Mouse (Mus musculus) heart, embryonic 15.5 days (tissue): ENCODE results near the gene Acy3. TPM values are rescaled to one million over a fixed set of nuclear protein-coding genes. Genes with fewer than 3 reads are reported as not detected.
"Not testable (repeated sequence)": the region's sequence is repeated elsewhere in the genome, so short reads cannot be mapped to it uniquely, and the experiment has no call there.

Experiments used
- ATAC-seq: fragments of 200-750 bp; cut with Nextera tagmentation; replicated peaks from 2 replicates; pipeline ENCODE4 v1.8.0; 2017; ENCODE audit warnings: low read depth, moderate TSS enrichment; ENCODE audit not compliant: insufficient number of reproducible peaks, insufficient read depth, low FRiP score
- H3K27ac ChIP-seq: fragments of 300-500 bp; sonication (generic); 2 replicates; pipeline ENCODE4 v1.5.1; 2015; ENCODE audit warnings: mild to moderate bottlenecking, inconsistent platforms
- H3K27me3 ChIP-seq: fragments of 300-500 bp; sonication (generic); 2 replicates; pipeline ENCODE4 v1.6.1; 2015; ENCODE audit warnings: inconsistent platforms
- H3K36me3 ChIP-seq: fragments of 300-500 bp; sonication (generic); 2 replicates; pipeline ENCODE4 v1.6.1; 2015; ENCODE audit warnings: mild to moderate bottlenecking, inconsistent platforms
- H3K4me1 ChIP-seq: fragments of 300-500 bp; sonication (generic); replicated peaks from 2 replicates; pipeline ENCODE4 v1.6.1; 2015; ENCODE audit warnings: inconsistent platforms
- H3K4me2 ChIP-seq: fragments of 300-500 bp; sonication (generic); 2 replicates; pipeline ENCODE4 v1.6.1; 2015; ENCODE audit warnings: inconsistent platforms, mild to moderate bottlenecking, moderate library complexity
- H3K4me3 ChIP-seq: fragments of 300-500 bp; sonication (generic); 2 replicates; pipeline ENCODE4 v1.5.1; 2015; ENCODE audit warnings: mild to moderate bottlenecking, inconsistent platforms
- H3K9ac ChIP-seq: fragments of 300-500 bp; sonication (generic); 2 replicates; pipeline ENCODE4 v1.6.1; 2015; ENCODE audit warnings: mild to moderate bottlenecking, inconsistent platforms
- H3K9me3 ChIP-seq: fragments of 300-500 bp; sonication (generic); replicated peaks from 2 replicates; pipeline ENCODE4 v1.6.1; 2016; ENCODE audit warnings: inconsistent platforms
- WGBS: fragments of 180-500 bp; shearing (Covaris S2); methylation state at CpG from one replicate; pipeline ENCODE4 v1.1.7; 2015; ENCODE audit warnings: mixed read lengths; 5-methylcytosine and 5-hydroxymethylcytosine counted together
- polyA plus RNA-seq: library from polyadenylated mRNA; unstranded; fragments of >200 nt; fragmentation: Nextera tagmentation; extraction: Ambion mirVana; gene quantifications from 2 replicates; pipeline ENCODE4 v1.2.1, GENCODE M21; 2015

The Acy3 gene
- polyA plus RNA-seq, 1 experiment from 2014 or later = 11.3 TPM

DNA sequence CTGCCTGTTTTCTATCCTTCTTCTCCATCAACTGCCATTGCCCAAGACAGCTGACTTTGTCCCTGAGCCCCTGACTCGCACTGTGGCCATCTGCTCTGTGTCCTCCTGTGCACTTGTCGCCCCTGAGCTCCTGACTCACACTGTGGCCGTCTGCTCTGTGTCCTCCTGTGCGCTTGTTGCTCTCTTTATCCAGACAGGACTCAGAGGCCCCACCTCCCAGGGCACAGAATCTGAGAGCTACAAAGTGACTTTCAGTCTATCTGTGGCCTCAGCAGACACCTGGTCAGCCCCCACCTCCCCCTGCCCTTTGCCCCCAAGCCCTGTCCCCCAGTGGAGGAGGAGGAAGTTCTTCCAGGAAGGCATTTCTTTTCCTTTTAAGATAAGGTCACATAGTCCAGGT, 30.6 kb upstream of the Acy3 start:
- Histone ChIP-seq H3K9ac (no peak overlapping the region), H3K4me1 (no peaks in the 10 kb centered on the region; the same call in 1 of the 2 replicates), H3K4me3 (no peak overlapping the region), H3K27ac (no peak overlapping the region), H3K27me3 (no peaks in the 10 kb centered on the region), H3K36me3 (no peaks in the 10 kb centered on the region), H3K9me3 (no peaks in the 10 kb centered on the region), H3K4me2 (no peak overlapping the region)
- WGBS = 20% methylated on average over 4 of the region's 4 CpGs
- no peak for ATAC-seq

DNA sequence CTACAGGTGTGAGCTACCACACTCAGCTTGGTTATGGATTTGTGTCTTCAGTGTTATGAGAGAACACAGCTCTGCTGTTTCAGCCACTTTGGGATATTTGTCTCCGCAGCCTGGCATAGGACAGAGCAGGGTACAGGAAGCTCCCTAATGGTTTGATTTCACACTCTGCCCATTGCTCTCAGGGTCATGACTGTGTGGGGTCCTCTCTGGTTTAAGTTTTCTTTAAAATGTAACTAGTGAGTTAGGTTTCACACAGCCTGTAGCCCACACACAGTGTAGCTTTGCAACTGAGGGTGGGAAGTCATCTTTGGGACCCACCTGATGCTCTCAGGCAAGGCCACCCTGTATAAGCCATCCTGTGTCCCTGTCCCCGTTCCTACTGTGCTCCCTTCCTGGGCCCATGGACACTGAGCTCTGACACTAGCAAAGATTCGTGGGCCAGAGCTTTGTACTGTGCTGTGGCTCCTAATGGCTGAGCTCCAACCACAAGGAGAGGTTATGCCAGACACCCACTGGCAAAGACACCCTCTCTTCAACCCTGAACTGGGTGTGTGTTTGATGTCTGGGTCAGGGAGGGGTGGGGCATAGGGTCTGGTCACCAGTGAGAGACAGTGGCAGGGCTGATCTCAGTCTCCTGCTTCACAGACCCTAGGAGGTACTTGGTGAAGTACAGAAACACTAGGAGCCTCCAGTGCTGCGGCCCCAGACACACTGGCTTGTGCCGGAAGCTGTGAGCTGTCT, 28.9 kb upstream of the Acy3 start:
- not testable (repeated sequence) for H3K27ac ChIP-seq, H3K4me1 ChIP-seq
- WGBS = 81% methylated on average over 5 of the region's 5 CpGs

DNA sequence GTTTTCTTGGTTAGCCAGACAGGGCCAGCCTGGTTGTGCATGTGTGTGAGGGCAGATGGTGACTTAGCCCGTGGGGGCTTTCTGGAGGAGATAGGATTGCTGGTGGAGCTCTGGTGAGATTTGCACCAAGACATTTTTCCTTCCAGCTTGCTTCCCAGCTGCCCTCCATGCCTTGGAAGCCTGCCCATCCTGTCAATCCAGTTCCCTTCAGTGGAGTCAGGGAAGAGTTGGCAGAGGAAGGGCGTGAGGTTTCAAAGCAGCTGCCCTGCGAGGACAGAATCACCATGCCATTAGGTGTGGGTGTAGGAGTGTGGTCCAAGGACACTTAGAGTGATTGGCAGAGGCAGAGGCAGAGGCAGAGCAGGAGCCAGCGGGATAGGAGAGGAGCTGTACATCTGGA, 27.9 kb upstream of the Acy3 start, which contains the start of gene Aldh3b3:
Gene Aldh3b3, plus strand, starts transcription at position 176 of the 400 bp plus-strand sequence.
- 51% methylated on average over 4 of the region's 4 CpGs for WGBS
- H3K4me1 ChIP-seq = no peaks in the 10 kb centered on the region; the same call in 1 of the 2 replicates
- no peaks in the 10 kb centered on the region for H3K9me3 ChIP-seq
- no peak within 1 kb of the TSS for H3K4me3 ChIP-seq
- H3K4me2 ChIP-seq = no peak within 1 kb of the TSS
- H3K9ac ChIP-seq = no peak within 1 kb of the TSS
- H3K27me3 ChIP-seq = no peaks in the 10 kb centered on the region
- H3K36me3 ChIP-seq = no peaks in the 10 kb centered on the region
- no peak for ATAC-seq
- H3K27ac ChIP-seq = no peak within 1 kb of the TSS

More for the DNA sequence above, 28.9 kb upstream of the Acy3 start:
- H3K27me3 ChIP-seq, H3K9ac ChIP-seq, H3K4me2 ChIP-seq, H3K9me3 ChIP-seq, ATAC-seq, H3K36me3 ChIP-seq, H3K4me3 ChIP-seq: not testable (repeated sequence)

DNA sequence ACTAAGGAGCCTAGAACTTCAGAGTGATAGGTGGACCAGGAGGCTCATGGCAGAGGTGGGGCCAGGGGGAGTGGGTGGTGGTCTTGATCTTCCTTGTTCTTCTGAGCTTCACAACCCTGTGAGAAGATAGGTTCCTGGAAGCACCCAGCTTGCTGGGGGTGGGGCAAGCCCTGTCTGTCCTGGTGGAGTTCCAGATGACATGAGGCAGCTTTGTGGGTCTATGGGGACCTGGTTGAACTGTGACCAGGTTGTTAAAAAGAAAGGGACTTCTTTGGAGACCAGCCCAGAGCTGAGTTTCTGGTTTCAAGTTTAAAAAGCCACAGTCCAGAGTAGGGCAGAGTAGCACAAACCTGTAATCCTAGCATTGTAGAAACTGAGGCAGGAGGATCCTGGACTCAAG, 27.3 kb upstream of the Acy3 start:
- H3K27me3 ChIP-seq = no peaks in the 10 kb centered on the region
- no peaks in the 10 kb centered on the region for H3K9me3 ChIP-seq
- no peak overlapping the region for H3K4me3 ChIP-seq
- no peak for ATAC-seq
- no peak overlapping the region for H3K27ac ChIP-seq
- H3K36me3 ChIP-seq = no peaks in the 10 kb centered on the region
- H3K4me1 ChIP-seq = no peaks in the 10 kb centered on the region; the same call in 1 of the 2 replicates
- no peak overlapping the region for H3K9ac ChIP-seq
- H3K4me2 ChIP-seq = no peak overlapping the region

DNA sequence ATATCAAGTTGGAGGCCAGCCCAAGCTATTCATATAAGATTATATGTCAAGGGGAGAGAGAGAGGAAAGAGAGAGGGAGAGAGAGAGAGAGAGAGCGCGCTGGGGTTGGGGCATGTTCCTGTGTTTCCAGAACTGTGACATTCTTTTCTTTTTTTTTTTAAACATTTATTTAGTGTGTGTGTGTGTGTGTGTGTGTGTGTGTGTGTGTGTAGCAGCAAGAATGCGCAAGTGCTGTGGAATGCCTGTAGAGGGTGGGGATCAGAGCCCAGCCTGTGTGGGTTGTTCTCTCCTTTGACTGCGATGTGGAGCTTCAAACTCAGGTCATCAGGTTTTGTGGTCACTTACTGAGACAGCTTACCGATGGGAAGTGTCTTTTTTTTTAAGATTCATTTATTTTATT, 26.2 kb upstream of the Acy3 start:
- H3K9me3 ChIP-seq = no peaks in the 10 kb centered on the region
- H3K4me2 ChIP-seq = no peak overlapping the region
- WGBS = 79% methylated on average over 5 of the region's 5 CpGs
- no peak for ATAC-seq
- no peak overlapping the region for H3K27ac ChIP-seq
- H3K27me3 ChIP-seq = no peaks in the 10 kb centered on the region
- H3K9ac ChIP-seq = no peak overlapping the region
- H3K4me3 ChIP-seq = no peak overlapping the region
- no peaks in the 10 kb centered on the region; the same call in 1 of the 2 replicates for H3K4me1 ChIP-seq
- H3K36me3 ChIP-seq = no peaks in the 10 kb centered on the region

DNA sequence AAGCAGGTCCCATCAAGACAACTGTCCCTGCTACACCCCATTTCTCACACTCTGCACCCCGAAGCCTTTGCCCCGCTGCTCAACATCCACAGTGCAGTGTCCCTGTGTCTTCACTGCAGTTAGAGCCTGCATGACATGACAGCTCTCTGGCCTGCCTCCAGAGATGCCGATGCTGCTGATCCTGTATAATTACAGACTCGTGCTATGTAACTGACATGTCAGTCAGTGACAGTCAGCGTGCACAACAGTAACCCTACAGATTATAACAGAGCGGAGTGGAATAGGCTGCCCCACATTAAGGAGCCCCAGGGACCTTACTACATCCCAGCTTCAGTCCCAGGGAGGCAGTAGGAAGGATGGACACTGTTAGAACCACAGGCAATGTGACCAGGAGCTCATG, 24.6 kb upstream of the Acy3 start:
- H3K4me3 ChIP-seq, H3K4me2 ChIP-seq, H3K27me3 ChIP-seq, H3K4me1 ChIP-seq, H3K36me3 ChIP-seq, ATAC-seq, H3K9ac ChIP-seq, H3K9me3 ChIP-seq, H3K27ac ChIP-seq: not testable (repeated sequence)
- 63% methylated on average over 6 of the region's 6 CpGs for WGBS

DNA sequence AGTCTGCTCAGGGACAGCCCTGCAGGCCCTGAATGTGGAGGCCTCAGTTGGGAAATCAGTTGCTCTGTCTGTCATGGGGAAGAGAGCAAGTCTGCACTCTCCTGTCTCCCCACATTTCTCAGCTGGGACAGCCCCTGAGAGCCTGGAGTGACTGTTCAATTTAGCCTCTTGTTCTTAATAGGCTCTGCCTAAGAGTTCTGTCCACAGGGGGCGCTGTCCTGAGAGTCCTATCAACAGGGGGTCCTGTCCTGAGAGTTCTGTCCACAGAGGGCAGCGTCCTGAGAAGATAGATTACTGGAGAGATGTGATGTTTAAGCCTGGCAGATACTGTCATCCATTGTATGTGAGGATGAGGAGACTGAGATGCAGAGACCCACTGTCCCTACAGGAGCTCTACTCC, 23.9 kb upstream of the Acy3 start:
- H3K9ac ChIP-seq = no peak overlapping the region

DNA sequence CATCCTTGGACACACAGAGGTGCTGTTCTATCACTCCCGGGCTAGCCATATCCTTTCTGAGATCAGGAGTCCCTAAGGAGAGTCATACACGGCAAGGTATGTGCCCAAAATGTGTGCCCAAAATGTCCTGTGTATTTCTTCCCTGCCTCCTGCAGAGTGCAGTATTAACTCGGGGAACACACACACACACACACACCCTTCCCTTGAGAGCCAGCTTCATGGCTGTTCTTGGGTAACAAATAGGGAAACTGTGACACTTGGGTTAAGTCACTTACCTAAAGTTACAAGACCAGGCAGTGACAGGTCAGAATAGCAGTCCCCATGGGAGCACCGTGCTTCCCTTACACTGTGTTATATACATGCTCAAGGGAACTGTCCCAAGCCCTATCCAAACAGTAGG, 22.3 kb upstream of the Acy3 start:
- 62% methylated on average over 4 of the region's 4 CpGs for WGBS
- H3K9me3 ChIP-seq = no peaks in the 10 kb centered on the region
- no peak for ATAC-seq
- no peak overlapping the region for H3K27ac ChIP-seq
- no peaks in the 10 kb centered on the region for H3K27me3 ChIP-seq
- H3K4me2 ChIP-seq = no peak overlapping the region
- H3K9ac ChIP-seq = no peak overlapping the region
- H3K4me1 ChIP-seq = peaks cover 5% of the 10 kb centered on the region
- H3K36me3 ChIP-seq = no peaks in the 10 kb centered on the region
- no peak overlapping the region for H3K4me3 ChIP-seq

More for the DNA sequence above, 23.9 kb upstream of the Acy3 start:
- Histone ChIP-seq H3K36me3 (no peaks in the 10 kb centered on the region), H3K4me1 (no peaks in the 10 kb centered on the region; the same call in 1 of the 2 replicates), H3K9me3 (no peaks in the 10 kb centered on the region), H3K4me2 (no peak overlapping the region), H3K27me3 (no peaks in the 10 kb centered on the region), H3K4me3 (no peak overlapping the region), H3K27ac (no peak overlapping the region)
- 20% methylated on average over 2 of the region's 2 CpGs for WGBS
- no peak for ATAC-seq

DNA sequence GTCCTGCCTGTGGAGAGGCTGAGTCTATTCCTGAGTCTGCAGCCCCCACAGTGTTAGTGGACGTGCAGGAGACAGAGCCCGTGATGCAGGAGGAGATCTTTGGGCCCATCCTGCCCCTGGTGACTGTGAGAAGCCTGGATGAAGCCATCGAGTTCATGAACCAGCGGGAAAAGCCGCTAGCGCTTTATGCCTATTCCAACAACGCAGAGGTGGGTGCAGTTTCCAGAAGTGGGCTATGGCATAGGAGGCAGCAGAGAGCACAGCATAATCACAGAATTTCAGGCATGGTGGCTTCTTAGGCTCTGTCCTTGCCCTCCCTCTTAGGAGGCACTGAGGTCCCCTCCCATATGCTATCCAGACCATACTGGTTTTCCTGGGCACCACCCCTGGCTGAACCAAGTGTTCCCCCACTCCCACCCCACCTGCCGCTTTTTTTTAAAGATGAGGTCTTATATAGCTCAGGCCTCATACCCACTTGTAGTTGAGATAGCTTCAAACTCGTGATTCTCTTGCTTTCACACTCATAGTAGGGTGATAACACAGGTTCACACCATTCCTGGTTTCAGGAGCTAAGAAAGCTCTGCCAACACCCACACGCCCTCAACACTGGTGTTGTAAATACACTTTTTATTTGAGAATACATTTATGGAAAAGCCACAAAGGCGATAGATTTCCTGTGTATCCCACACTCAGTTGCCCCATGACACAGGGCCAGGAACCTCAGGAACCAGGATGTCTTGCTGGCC, 19.9 kb upstream of the Acy3 start:
- Histone ChIP-seq H3K27ac (no peak overlapping the region), H3K4me1 (peaks cover 5% of the 10 kb centered on the region), H3K4me2 (no peak overlapping the region), H3K9ac (no peak overlapping the region), H3K4me3 (no peak overlapping the region), H3K27me3 (0 out of 2 replicates have a peak, but pooled peaks cover 2% of the 10 kb centered on the region), H3K9me3 (no peaks in the 10 kb centered on the region), H3K36me3 (no peaks in the 10 kb centered on the region)
- ATAC-seq = no peak
- 67% methylated on average over 11 of the region's 11 CpGs for WGBS

DNA sequence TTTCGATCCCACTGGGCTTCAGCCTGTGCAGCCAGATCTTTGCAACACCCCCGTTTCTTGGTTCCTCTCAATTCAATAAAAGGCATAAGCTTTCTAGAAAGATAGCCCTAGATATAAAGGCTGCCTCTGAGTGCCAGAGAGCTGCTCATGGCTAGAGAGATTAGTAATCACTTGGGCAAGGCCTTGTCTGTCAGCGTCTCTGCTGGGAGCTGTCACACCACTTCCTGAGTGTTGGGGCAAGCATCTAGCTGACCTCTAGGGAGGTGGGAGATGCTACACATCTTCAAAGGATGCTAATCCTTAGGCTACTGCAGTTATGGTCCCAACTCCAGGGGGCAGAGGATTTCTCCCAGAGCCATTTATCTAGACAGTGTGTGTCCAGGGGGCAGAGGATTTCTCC, 19.1 kb upstream of the Acy3 start:
- H3K4me1 ChIP-seq = peaks cover 5% of the 10 kb centered on the region
- ATAC-seq = no peak
- no peak overlapping the region for H3K9ac ChIP-seq
- H3K9me3 ChIP-seq = no peaks in the 10 kb centered on the region
- H3K27me3 ChIP-seq = 0 out of 2 replicates have a peak, but pooled peaks cover 2% of the 10 kb centered on the region
- H3K4me3 ChIP-seq = no peak overlapping the region
- H3K4me2 ChIP-seq = no peak overlapping the region
- no peaks in the 10 kb centered on the region for H3K36me3 ChIP-seq
- H3K27ac ChIP-seq = no peak overlapping the region
- 33% methylated on average over 3 of the region's 3 CpGs for WGBS

DNA sequence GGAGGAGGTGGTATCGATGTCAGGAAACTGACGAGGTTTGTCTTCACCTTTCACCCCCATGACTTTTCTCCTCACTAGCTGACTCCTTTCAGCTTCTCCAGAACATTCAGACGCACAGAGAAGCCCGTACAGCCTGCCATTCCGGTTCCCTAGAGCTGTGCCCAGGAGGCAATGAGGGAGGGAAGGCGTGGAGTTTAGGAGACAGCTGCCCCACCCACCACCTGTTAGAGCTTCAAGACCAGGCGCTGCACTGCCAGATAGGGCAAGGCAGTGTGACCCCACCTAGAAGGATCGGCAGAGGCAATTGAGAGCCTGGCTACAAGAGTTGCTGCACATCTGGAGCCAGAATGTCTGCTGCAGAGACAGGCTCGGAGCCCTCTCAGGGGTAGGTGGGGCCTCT, 14.1 kb upstream of the Acy3 start, which contains the start of gene Aldh3b2:
Gene Aldh3b2, plus strand, starts transcription at position 100 of the 400 bp plus-strand sequence.
- Histone ChIP-seq H3K36me3 (no peaks in the 10 kb centered on the region), H3K9ac (no peak within 1 kb of the TSS), H3K4me3 (no peak within 1 kb of the TSS), H3K4me1 (peaks cover 5% of the 10 kb centered on the region), H3K27me3 (0 out of 2 replicates have a peak, but pooled peaks cover 2% of the 10 kb centered on the region), H3K4me2 (no peak within 1 kb of the TSS), H3K27ac (no peak within 1 kb of the TSS), H3K9me3 (no peaks in the 10 kb centered on the region)
- ATAC-seq = no peak
- WGBS = 48% methylated on average over 9 of the region's 9 CpGs
